Mouse (Mus musculus) heart, embryonic 14.5 days (tissue): ENCODE results near the gene Ptpn21. TPM values are rescaled to one million over a fixed set of nuclear protein-coding genes. Genes with fewer than 3 reads are reported as not detected.

Experiments used
- ATAC-seq: fragments of 200-750 bp; cut with Nextera tagmentation; 2 replicates; pipeline ENCODE4 v1.8.0; 2017; ENCODE audit warnings: low read depth, moderate TSS enrichment; ENCODE audit not compliant: insufficient number of reproducible peaks, insufficient read depth, low FRiP score
- H3K27ac ChIP-seq, 2 experiments: fragments of 200-500 bp in 1 of 2; fragments of 300-500 bp in 1 of 2; sonication (generic) in 1 of 2; replicated peaks in 1 of 2; 2 replicates each; pipeline ENCODE4 v1.5.1; 2012 to 2014; ENCODE audit warnings: low read depth in 2 of 2, low read length in 2 of 2, control low read depth in 1 of 2, mild to moderate bottlenecking in 1 of 2, mixed read lengths in 1 of 2; ENCODE audit not compliant: control insufficient read depth in 1 of 2, insufficient read depth in 1 of 2
- H3K27me3 ChIP-seq: fragments of 300-500 bp; sonication (generic); 2 replicates; pipeline ENCODE4 v1.6.1; 2014; ENCODE audit warnings: mild to moderate bottlenecking, low read length, control low read depth; ENCODE audit not compliant: control insufficient read depth, insufficient read depth
- H3K36me3 ChIP-seq: fragments of 300-500 bp; sonication (generic); 2 replicates; pipeline ENCODE4 v1.6.1; 2014; ENCODE audit warnings: mild to moderate bottlenecking, control low read depth, low read length, mixed read lengths; ENCODE audit not compliant: control insufficient read depth, insufficient read depth
- H3K4me1 ChIP-seq, 2 experiments: fragments of 200-500 bp in 1 of 2; fragments of 300-500 bp in 1 of 2; sonication (generic) in 1 of 2; 2 replicates each; pipeline ENCODE4 v1.6.1; 2012 to 2014; ENCODE audit warnings: low read length in 2 of 2, control low read depth in 1 of 2, mixed read lengths in 1 of 2; ENCODE audit not compliant: control insufficient read depth in 2 of 2, insufficient read depth in 2 of 2
- H3K4me2 ChIP-seq: fragments of 300-500 bp; sonication (generic); 2 replicates; pipeline ENCODE4 v1.6.1; 2014; ENCODE audit warnings: mild to moderate bottlenecking, low read length
- H3K4me3 ChIP-seq, 2 experiments: fragments of 200-500 bp in 1 of 2; fragments of 300-500 bp in 1 of 2; sonication (generic) in 1 of 2; 2 replicates each; pipeline ENCODE4 v1.5.1; 2012 to 2014; ENCODE audit warnings: low read length in 2 of 2, mild to moderate bottlenecking in 2 of 2, control low read depth in 1 of 2, low read depth in 1 of 2, moderate library complexity in 1 of 2; ENCODE audit not compliant: control insufficient read depth in 1 of 2, insufficient read depth in 1 of 2
- H3K9ac ChIP-seq: fragments of 300-500 bp; sonication (generic); 2 replicates; pipeline ENCODE4 v1.6.1; 2014; ENCODE audit warnings: mild to moderate bottlenecking, low read length
- H3K9me3 ChIP-seq: fragments of 300-500 bp; sonication (generic); 2 replicates; pipeline ENCODE4 v1.6.1; 2016; ENCODE audit warnings: low read length, control low read depth; ENCODE audit not compliant: control insufficient read depth
- WGBS: fragments of 180-500 bp; shearing (Covaris S2); extraction: QIAGEN DNeasy Blood & Tissue Kit; methylation state at CpG from one replicate; pipeline ENCODE4 v1.1.7; 2014; 5-methylcytosine and 5-hydroxymethylcytosine counted together
- polyA plus RNA-seq: library from polyadenylated mRNA; unstranded; fragments of >200 nt; fragmentation: Nextera tagmentation; extraction: Ambion mirVana; gene quantifications from 2 replicates; pipeline ENCODE4 v1.2.1, GENCODE M21; 2014

The Ptpn21 gene
- polyA plus RNA-seq, 1 experiment from 2014 or later, result 14.4 TPM

GRCm38 (mm10) chr12:98734246-98734879 lies 2.8 kb downstream of the Ptpn21 start:
- WGBS, result under 1% methylated on average over 30 of the region's 30 CpGs
- ATAC-seq, result peak; percentile 59

GRCm38 (mm10) chr12:98733776-98734175 lies 3.4 kb downstream of the Ptpn21 start:
- H3K4me1 ChIP-seq, result peaks cover 15 to 19% of the 10 kb centered on the region in 2 experiments
- peaks cover 16% of the 10 kb centered on the region; the same call in 1 of the 2 replicates for H3K36me3 ChIP-seq
- H3K27ac ChIP-seq, result no peak overlapping the region
- H3K9me3 ChIP-seq, result no peaks in the 10 kb centered on the region
- no peak for ATAC-seq
- peak overlapping the region; percentile 88 for H3K4me2 ChIP-seq
- H3K27me3 ChIP-seq, result no peaks in the 10 kb centered on the region
- H3K4me3 ChIP-seq, result peak overlapping the region; percentile 62 to 67
- H3K9ac ChIP-seq, result peak overlapping the region; percentile 79
- 14% methylated on average over 12 of the region's 12 CpGs for WGBS

More at GRCm38 (mm10) chr12:98734246-98734879, 2.8 kb downstream of the Ptpn21 start:
- H3K4me1 ChIP-seq, result peaks cover 15 to 19% of the 10 kb centered on the region in 2 experiments
- peaks cover 12% of the 10 kb centered on the region; the same call in 1 of the 2 replicates for H3K36me3 ChIP-seq
- H3K9ac ChIP-seq, result peak overlapping the region; percentile 79
- H3K4me3 ChIP-seq, result peak overlapping the region; percentile 62 to 67
- peak overlapping the region; percentile 88 for H3K4me2 ChIP-seq
- no peaks in the 10 kb centered on the region for H3K9me3 ChIP-seq
- H3K27ac ChIP-seq, result peak overlapping the region in 1 of 2 experiments; percentile 61; a peak in 2 of 4 replicates
- no peaks in the 10 kb centered on the region for H3K27me3 ChIP-seq

GRCm38 (mm10) chr12:98733165-98733564 lies 4.0 kb downstream of the Ptpn21 start:
- peak overlapping the region; percentile 19; the same call in 1 of the 2 replicates for H3K9ac ChIP-seq
- no peaks in the 10 kb centered on the region for H3K9me3 ChIP-seq
- WGBS, result 62% methylated on average over 3 of the region's 3 CpGs
- H3K27ac ChIP-seq, result no peak overlapping the region
- H3K4me3 ChIP-seq, result peak overlapping the region in 1 of 2 experiments; percentile 23; a peak in 1 of 4 replicates
- H3K27me3 ChIP-seq, result no peaks in the 10 kb centered on the region
- H3K36me3 ChIP-seq, result peaks cover 16% of the 10 kb centered on the region; the same call in 1 of the 2 replicates
- H3K4me1 ChIP-seq, result peaks cover 13 to 18% of the 10 kb centered on the region in 2 experiments
- no peak for ATAC-seq
- peak overlapping the region; percentile 88 for H3K4me2 ChIP-seq

- H3K36me3 ChIP-seq, result peaks cover 16% of the 10 kb centered on the region; the same call in 1 of the 2 replicates
- peaks cover 11 to 15% of the 10 kb centered on the region in 2 experiments for H3K4me1 ChIP-seq
- H3K4me2 ChIP-seq, result no peak overlapping the region
- WGBS, result 86% methylated on average over 11 of the region's 11 CpGs
- no peak overlapping the region for H3K4me3 ChIP-seq
- no peak overlapping the region for H3K27ac ChIP-seq
- no peaks in the 10 kb centered on the region for H3K27me3 ChIP-seq
- no peaks in the 10 kb centered on the region for H3K9me3 ChIP-seq
- H3K9ac ChIP-seq, result no peak overlapping the region
- no peak for ATAC-seq
Measured at GRCm38 (mm10) chr12:98730682-98731081, 6.5 kb downstream of the Ptpn21 start.

- no peak for ATAC-seq
- no peak overlapping the region for H3K9ac ChIP-seq
Measured at GRCm38 (mm10) chr12:98727186-98727585, 10.0 kb downstream of the Ptpn21 start.

GRCm38 (mm10) chr12:98726078-98726477 lies 11.1 kb downstream of the Ptpn21 start:
- H3K9ac ChIP-seq, result no peak overlapping the region
- peaks cover 3 to 8% of the 10 kb centered on the region in 2 experiments; a peak in 3 of 4 replicates for H3K4me1 ChIP-seq
- 82% methylated on average over 7 of the region's 7 CpGs for WGBS
- no peak overlapping the region for H3K27ac ChIP-seq
- ATAC-seq, result no peak
- no peak overlapping the region for H3K4me2 ChIP-seq
- H3K4me3 ChIP-seq, result no peak overlapping the region
- H3K36me3 ChIP-seq, result 0 out of 2 replicates have a peak, but pooled peaks cover 8% of the 10 kb centered on the region
- H3K9me3 ChIP-seq, result no peaks in the 10 kb centered on the region
- H3K27me3 ChIP-seq, result no peaks in the 10 kb centered on the region

More at GRCm38 (mm10) chr12:98727186-98727585, 10.0 kb downstream of the Ptpn21 start:
- Histone ChIP-seq H3K9me3 (no peaks in the 10 kb centered on the region), H3K4me1 (peaks cover 3% of the 10 kb centered on the region in 2 experiments; a peak in 3 of 4 replicates), H3K4me2 (no peak overlapping the region), H3K27ac (no peak overlapping the region), H3K36me3 (0 out of 2 replicates have a peak, but pooled peaks cover 11% of the 10 kb centered on the region), H3K4me3 (no peak overlapping the region), H3K27me3 (no peaks in the 10 kb centered on the region)
- WGBS, result 49% methylated on average over 7 of the region's 7 CpGs

- 63% methylated on average over 5 of the region's 5 CpGs for WGBS
- ATAC-seq, result no peak
Measured at GRCm38 (mm10) chr12:98724976-98725375, 12.2 kb downstream of the Ptpn21 start.

More at GRCm38 (mm10) chr12:98724976-98725375, 12.2 kb downstream of the Ptpn21 start:
- no peaks in the 10 kb centered on the region for H3K9me3 ChIP-seq
- H3K27me3 ChIP-seq, result no peaks in the 10 kb centered on the region
- peaks cover 6 to 19% of the 10 kb centered on the region in 2 experiments for H3K4me1 ChIP-seq
- H3K9ac ChIP-seq, result no peak overlapping the region
- H3K4me3 ChIP-seq, result no peak overlapping the region
- 0 out of 2 replicates have a peak, but pooled peaks cover 5% of the 10 kb centered on the region for H3K36me3 ChIP-seq
- H3K4me2 ChIP-seq, result no peak overlapping the region
- no peak overlapping the region for H3K27ac ChIP-seq
